Mouse (Mus musculus): ENCODE results near the gene Ercc4. TPM values are rescaled to one million over a fixed set of nuclear protein-coding genes. Genes with fewer than 3 reads are reported as not detected.

The Ercc4 gene
- polyA plus RNA-seq, 1 experiment = 3.6 TPM

- Histone ChIP-seq H3K4me1 (ENCODE audit: control insufficient read depth, insufficient read depth, insufficient read length, low read length) (no peaks in the 10 kb centered on the region), H3K4me3 (ENCODE audit: insufficient read depth, low read depth, low read length) (peak overlapping the region; percentile 52), H3K27ac (replicated peaks; ENCODE audit: low read depth, low read length) (peak overlapping the region; percentile 56)
These were observed 50.6 kb downstream of the Ercc4 start for GRCm38 (mm10) chr16:13159927-13160644.

- no peak overlapping the region for H3K27ac ChIP-seq (replicated peaks; ENCODE audit: low read depth, low read length)
- H3K4me1 ChIP-seq (ENCODE audit: control insufficient read depth, insufficient read depth, insufficient read length, low read length) = no peaks in the 10 kb centered on the region
- H3K4me3 ChIP-seq (ENCODE audit: insufficient read depth, low read depth, low read length) = no peak overlapping the region
These were observed 52.0 kb downstream of the Ercc4 start for GRCm38 (mm10) chr16:13161516-13161915.

GRCm38 (mm10) chr16:13167731-13168130, 58.2 kb downstream of the Ercc4 start:
- H3K4me3 ChIP-seq (ENCODE audit: insufficient read depth, low read depth, low read length) = no peak overlapping the region
- H3K27ac ChIP-seq (replicated peaks; ENCODE audit: low read depth, low read length) = no peak overlapping the region
- H3K4me1 ChIP-seq (ENCODE audit: control insufficient read depth, insufficient read depth, insufficient read length, low read length) = no peaks in the 10 kb centered on the region

GRCm38 (mm10) chr16:13173055-13173742, 63.7 kb downstream of the Ercc4 start:
- Histone ChIP-seq H3K27ac (replicated peaks; ENCODE audit: low read depth, low read length) (no peak overlapping the region), H3K4me1 (ENCODE audit: control insufficient read depth, insufficient read depth, insufficient read length, low read length) (no peaks in the 10 kb centered on the region), H3K4me3 (ENCODE audit: insufficient read depth, low read depth, low read length) (no peak overlapping the region)

GRCm38 (mm10) chr16:13182526-13182925, 73.0 kb downstream of the Ercc4 start:
- Histone ChIP-seq H3K4me1 (ENCODE audit: control insufficient read depth, insufficient read depth, insufficient read length, low read length) (no peaks in the 10 kb centered on the region), H3K4me3 (ENCODE audit: insufficient read depth, low read depth, low read length) (no peak overlapping the region)

GRCm38 (mm10) chr16:13183182-13183742, 73.8 kb downstream of the Ercc4 start:
- H3K4me3 ChIP-seq (ENCODE audit: insufficient read depth, low read depth, low read length) = no peak overlapping the region
- H3K27ac ChIP-seq (replicated peaks; ENCODE audit: low read depth, low read length) = no peak overlapping the region
- no peaks in the 10 kb centered on the region for H3K4me1 ChIP-seq (ENCODE audit: control insufficient read depth, insufficient read depth, insufficient read length, low read length)

More at GRCm38 (mm10) chr16:13182526-13182925, 73.0 kb downstream of the Ercc4 start:
- H3K27ac ChIP-seq (replicated peaks; ENCODE audit: low read depth, low read length) = no peak overlapping the region

- H3K27ac ChIP-seq (replicated peaks; ENCODE audit: low read depth, low read length) = no peak overlapping the region
- H3K4me3 ChIP-seq (ENCODE audit: insufficient read depth, low read depth, low read length) = no peak overlapping the region
- H3K4me1 ChIP-seq (ENCODE audit: control insufficient read depth, insufficient read depth, insufficient read length, low read length) = peaks cover 6% of the 10 kb centered on the region; the same call in 1 of the 2 replicates
These were observed 74.9 kb downstream of the Ercc4 start for GRCm38 (mm10) chr16:13184381-13184780.

- Histone ChIP-seq H3K4me3 (ENCODE audit: insufficient read depth, low read depth, low read length) (no peak overlapping the region), H3K4me1 (ENCODE audit: control insufficient read depth, insufficient read depth, insufficient read length, low read length) (peaks cover 25% of the 10 kb centered on the region; the same call in 1 of the 2 replicates), H3K27ac (replicated peaks; ENCODE audit: low read depth, low read length) (peak overlapping the region; percentile 91)
These were observed 80.1 kb downstream of the Ercc4 start for GRCm38 (mm10) chr16:13189430-13190107.

GRCm38 (mm10) chr16:13190471-13190870, 81.0 kb downstream of the Ercc4 start:
- H3K27ac ChIP-seq (replicated peaks; ENCODE audit: low read depth, low read length) = no peak overlapping the region
- H3K4me3 ChIP-seq (ENCODE audit: insufficient read depth, low read depth, low read length) = no peak overlapping the region
- peaks cover 25% of the 10 kb centered on the region; the same call in 1 of the 2 replicates for H3K4me1 ChIP-seq (ENCODE audit: control insufficient read depth, insufficient read depth, insufficient read length, low read length)

- H3K27ac ChIP-seq (replicated peaks; ENCODE audit: low read depth, low read length) = no peak overlapping the region
- no peak overlapping the region for H3K4me3 ChIP-seq (ENCODE audit: insufficient read depth, low read depth, low read length)
- peaks cover 25% of the 10 kb centered on the region for H3K4me1 ChIP-seq (ENCODE audit: control insufficient read depth, insufficient read depth, insufficient read length, low read length)
These were observed 81.7 kb downstream of the Ercc4 start for GRCm38 (mm10) chr16:13191166-13191565.

- H3K27ac ChIP-seq (replicated peaks; ENCODE audit: low read depth, low read length) = no peak overlapping the region
- H3K4me3 ChIP-seq (ENCODE audit: insufficient read depth, low read depth, low read length) = no peak overlapping the region
- peaks cover 37% of the 10 kb centered on the region for H3K4me1 ChIP-seq (ENCODE audit: control insufficient read depth, insufficient read depth, insufficient read length, low read length)
These were observed 84.2 kb downstream of the Ercc4 start for GRCm38 (mm10) chr16:13193663-13194071.

- Histone ChIP-seq H3K4me3 (ENCODE audit: insufficient read depth, low read depth, low read length) (no peak overlapping the region), H3K27ac (replicated peaks; ENCODE audit: low read depth, low read length) (no peak overlapping the region), H3K4me1 (ENCODE audit: control insufficient read depth, insufficient read depth, insufficient read length, low read length) (peaks cover 28% of the 10 kb centered on the region)
These were observed 85.4 kb downstream of the Ercc4 start for GRCm38 (mm10) chr16:13194882-13195281.

GRCm38 (mm10) chr16:13196626-13197025, 87.1 kb downstream of the Ercc4 start:
- no peak overlapping the region for H3K27ac ChIP-seq (replicated peaks; ENCODE audit: low read depth, low read length)
- no peak overlapping the region for H3K4me3 ChIP-seq (ENCODE audit: insufficient read depth, low read depth, low read length)
- H3K4me1 ChIP-seq (ENCODE audit: control insufficient read depth, insufficient read depth, insufficient read length, low read length) = peaks cover 20% of the 10 kb centered on the region

- H3K27ac ChIP-seq (replicated peaks; ENCODE audit: low read depth, low read length) = peak overlapping the region; percentile 32
- no peak overlapping the region for H3K4me3 ChIP-seq (ENCODE audit: insufficient read depth, low read depth, low read length)
- H3K4me1 ChIP-seq (ENCODE audit: control insufficient read depth, insufficient read depth, insufficient read length, low read length) = peaks cover 20% of the 10 kb centered on the region
These were observed 87.8 kb downstream of the Ercc4 start for GRCm38 (mm10) chr16:13197293-13197692.

- H3K4me3 ChIP-seq (ENCODE audit: insufficient read depth, low read depth, low read length) = no peak overlapping the region
- no peak overlapping the region for H3K27ac ChIP-seq (replicated peaks; ENCODE audit: low read depth, low read length)
These were observed 89.7 kb downstream of the Ercc4 start for GRCm38 (mm10) chr16:13199204-13199603.

More at GRCm38 (mm10) chr16:13199204-13199603, 89.7 kb downstream of the Ercc4 start:
- H3K4me1 ChIP-seq (ENCODE audit: control insufficient read depth, insufficient read depth, insufficient read length, low read length) = peaks cover 12% of the 10 kb centered on the region
